Mouse (Mus musculus) liver, postnatal 0 days (tissue): ENCODE measurements around the gene Spin2d.
"Not testable (repeated sequence)": the region's sequence is repeated elsewhere in the genome, so short reads cannot be mapped to it uniquely, and the experiment has no call there.

Experiments used
- CTCF ChIP-seq: sonication (generic); IDR thresholded peaks from 2 replicates; pipeline ENCODE4 v1.5.1; 2016; ENCODE audit warnings: antibody characterized with exemption, low read depth
- EP300 ChIP-seq: IDR thresholded peaks from 2 replicates; pipeline ENCODE4 v1.6.1; 2016; ENCODE audit warnings: antibody characterized with exemption, low read depth, mild to moderate bottlenecking

DNA sequence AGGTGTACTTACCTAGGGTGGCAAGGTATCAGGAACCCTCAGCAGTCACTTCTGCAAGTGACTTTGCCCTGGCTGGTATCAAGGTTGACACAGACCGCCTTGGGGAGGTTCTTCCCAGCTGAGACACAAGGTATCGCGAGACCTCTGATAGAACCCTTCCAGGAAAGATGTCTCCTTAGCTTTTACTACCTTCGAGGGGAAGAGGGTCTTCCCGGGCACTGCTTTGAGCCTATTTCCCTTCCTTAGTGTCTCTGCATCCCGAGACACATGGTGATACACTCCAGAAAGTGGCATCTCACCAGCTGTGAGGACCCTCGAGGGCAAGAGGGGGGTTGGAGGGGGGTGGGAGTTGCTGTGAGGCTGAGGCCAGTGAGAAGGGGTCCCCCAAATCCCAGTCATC lies 27.4 kb downstream of the Spin2d start, which contains the start of gene DXBay18:
- TF ChIP-seq CTCF, EP300: not testable (repeated sequence)
